In genomic region chr5:142440451-142441147, GRCm38 (mm10) we compare ENCODE assay signal across 8 mouse cellular contexts. TPM values are rescaled to one million over a fixed set of nuclear protein-coding genes. Genes with fewer than 3 reads are reported as not detected.
A peak's percentile ranks its signal among the peaks of the same experiment; 100 is the strongest.
DNase-seq lines count a peak whose midpoint lies in the region; ATAC-seq and TF ChIP-seq lines count a peak whose summit lies in the region.

No protein-coding gene starts in this region.

- no peaks in the 10 kb centered on the region for H3K9me3 ChIP-seq in hindbrain, embryonic 12.5 days (replicated peaks)
- H3K9me3 ChIP-seq in megakaryocyte, embryonic 14.5 days = no peaks in the 10 kb centered on the region

- peaks cover 15% of the 10 kb centered on the region for H3K4me1 ChIP-seq in cerebellum, adult 2 months (ENCODE audit: control insufficient read depth, insufficient read depth, low read length)
- H3K4me1 ChIP-seq in hindbrain, embryonic 12.5 days = peaks cover 57% of the 10 kb centered on the region
- peaks cover 80% of the 10 kb centered on the region for H3K4me1 ChIP-seq in megakaryocyte, embryonic 14.5 days

- ATAC-seq in hindbrain, embryonic 12.5 days (ENCODE audit: low FRiP score) = peak; percentile 89

- no peak for TF ChIP-seq CTCF in cerebellum, adult 2 months (IDR thresholded peaks at IDR 0.05; ENCODE audit: borderline replicate concordance, insufficient read depth, low read depth, low read length)

- no peaks in the 10 kb centered on the region for H3K27me3 ChIP-seq in cerebellum, adult 2 months (ENCODE audit: control insufficient read depth, insufficient read depth, low read length)
- no peaks in the 10 kb centered on the region for H3K27me3 ChIP-seq in hindbrain, embryonic 12.5 days
- no peaks in the 10 kb centered on the region for H3K27me3 ChIP-seq in megakaryocyte, embryonic 14.5 days (replicated peaks)

- 17% methylated on average over 19 of the region's 19 CpGs for WGBS in cerebellum, adult 2 months
- under 1% methylated on average over 19 of the region's 19 CpGs for WGBS in hindbrain, embryonic 12.5 days

- peak; percentile 100 for DNase-seq in R1 (ENCODE audit: low read depth, low spot score)
- DNase-seq in cerebellum, adult 2 months = peak; percentile 47 to 58
- peak; percentile 60 to 65 for DNase-seq in frontal cortex, postnatal 10 days (ENCODE audit: low spot score in 2 of 2)
- peak; percentile 55 to 56 for DNase-seq in left cerebral cortex, adult 18-20 months (ENCODE audit: low spot score in 2 of 2)
- DNase-seq in right cerebral cortex, postnatal 10 days (ENCODE audit: low spot score in 2 of 2) = peak; percentile 69 to 74
- DNase-seq in urinary bladder, postnatal 25 days (ENCODE audit: low spot score) = peak; percentile 80

- TF ChIP-seq POLR2A in cerebellum, adult 2 months (IDR thresholded peaks at IDR 0.05; ENCODE audit: borderline replicate concordance, insufficient read depth, low read length) = no peak

- peak overlapping the region; percentile 54 for H3K4me2 ChIP-seq in hindbrain, embryonic 12.5 days (replicated peaks)

- H3K36me3 ChIP-seq in hindbrain, embryonic 12.5 days = peaks cover 18% of the 10 kb centered on the region
- peaks cover 36% of the 10 kb centered on the region for H3K36me3 ChIP-seq in megakaryocyte, embryonic 14.5 days (replicated peaks; ENCODE audit: low read length)

- no peak overlapping the region for H3K4me3 ChIP-seq in cerebellum, adult 2 months (replicated peaks; ENCODE audit: insufficient read depth, low read depth, low read length)
- peak overlapping the region; percentile 23 for H3K4me3 ChIP-seq in hindbrain, embryonic 12.5 days
- H3K4me3 ChIP-seq in megakaryocyte, embryonic 14.5 days (replicated peaks) = peak overlapping the region; percentile 94

- peak overlapping the region; percentile 49; the same call in 1 of the 2 replicates for H3K9ac ChIP-seq in hindbrain, embryonic 12.5 days

- no peak overlapping the region for H3K27ac ChIP-seq in cerebellum, adult 2 months (ENCODE audit: insufficient read depth, low read length)
- peak overlapping the region; percentile 86 for H3K27ac ChIP-seq in hindbrain, embryonic 12.5 days

RNA-seq across cellular contexts. Expression of gene Ap5z1, which starts 23.1 kb away (rescaled TPM):
- 30.3 and 32.7 TPM in 2 replicates for polyA plus RNA-seq in cerebellum, adult 2 months (2012; rRNA removed)
- polyA plus RNA-seq in hindbrain, embryonic 12.5 days (2016; fragmentation: Nextera tagmentation; extraction: Ambion mirVana) = 14.9 and 15.6 TPM in 2 replicates
- total RNA-seq in left cerebral cortex, adult 18-20 months (2021) = 10 to 100 TPM; 18.3 to 20.5 TPM
- 26.2 and 36.4 TPM in 2 replicates for polyA plus RNA-seq in megakaryocyte, embryonic 14.5 days (2012; ENCODE audit: insufficient read depth, low replicate concordance)

RNA-seq across cellular contexts. Expression of gene Foxk1, which starts 39.3 kb away (rescaled TPM):
- polyA plus RNA-seq in cerebellum, adult 2 months (2012; rRNA removed) = 14.2 and 15.4 TPM in 2 replicates
- 7.9 and 8.8 TPM in 2 replicates for polyA plus RNA-seq in hindbrain, embryonic 12.5 days (2016; fragmentation: Nextera tagmentation; extraction: Ambion mirVana)
- 10 to 100 TPM; 40.8 to 41.1 TPM for total RNA-seq in left cerebral cortex, adult 18-20 months (2021)
- polyA plus RNA-seq in megakaryocyte, embryonic 14.5 days (2012; ENCODE audit: insufficient read depth, low replicate concordance) = 13.3 and 39.1 TPM in 2 replicates
